8 mouse cellular contexts compared by ENCODE assay signal in the genomic region with DNA sequence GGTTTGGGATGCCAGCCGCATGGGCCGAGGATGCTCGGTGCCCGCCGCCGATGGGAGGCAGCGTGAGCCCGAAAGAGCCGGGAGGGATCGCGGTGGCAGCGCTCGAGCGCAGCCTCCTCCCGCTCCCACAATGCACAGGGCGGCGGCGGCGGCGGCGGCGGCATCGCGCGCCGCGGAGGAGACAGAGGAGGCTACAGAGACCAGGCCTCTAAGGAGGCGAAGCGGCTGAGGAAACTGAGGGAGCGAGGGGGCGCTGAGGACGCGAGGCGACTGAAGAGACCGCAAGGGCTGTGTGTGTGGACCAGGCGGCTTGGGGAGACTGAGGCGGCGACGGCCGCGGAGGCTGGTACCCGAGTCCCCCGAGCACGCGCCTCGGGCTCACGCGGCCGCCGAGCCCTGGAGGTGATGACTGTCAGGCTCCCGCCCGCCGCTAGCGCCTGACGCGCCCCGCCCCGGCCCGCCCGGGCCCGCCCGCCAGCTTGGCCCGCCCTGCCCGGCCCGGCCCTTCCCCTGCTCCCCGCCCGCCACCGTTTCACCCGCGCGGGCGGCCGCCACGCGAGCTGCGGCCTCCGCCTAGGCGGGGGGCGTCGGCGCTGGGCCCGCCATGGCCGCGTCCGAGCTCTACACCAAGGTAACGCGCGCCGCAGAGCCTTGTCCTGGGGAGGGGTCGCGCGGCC. TPM values are rescaled to one million over a fixed set of nuclear protein-coding genes. Genes with fewer than 3 reads are reported as not detected.
DNase-seq lines count a peak whose midpoint lies in the region; ATAC-seq and TF ChIP-seq lines count a peak whose summit lies in the region.

No protein-coding gene starts in this region.

- H3K9me3 ChIP-seq in hindbrain, embryonic 13.5 days: no peaks in the 10 kb centered on the region

- peak; percentile 95 for ATAC-seq in Patski
- ATAC-seq in hindbrain, embryonic 13.5 days (ENCODE audit: low FRiP score): peak; percentile 96

- H3K9ac ChIP-seq in hindbrain, embryonic 13.5 days: peak overlapping the region; percentile 98

- DNase-seq in Patski (ENCODE audit: low read depth, low spot score): peak; percentile 35
- peak; percentile 90 for DNase-seq in cerebellum, postnatal 10 days
- DNase-seq in frontal cortex, postnatal 10 days (ENCODE audit: low spot score in 2 of 2): peak; percentile 52 to 73
- peak; percentile 57 to 76 for DNase-seq in layer of hippocampus, postnatal 25 days (ENCODE audit: extremely low spot score in 1 of 2, low spot score in 1 of 2)
- DNase-seq in lung, postnatal 25 days (ENCODE audit: low spot score): peak; percentile 65
- peak; percentile 63 for DNase-seq in retina, adult 2 months (ENCODE audit: low read depth, low spot score)
- peak; percentile 78 for DNase-seq in thymus, postnatal 25 days

- peak overlapping the region; percentile 93 for H3K4me3 ChIP-seq in hindbrain, embryonic 13.5 days

- peaks cover 37% of the 10 kb centered on the region for H3K4me1 ChIP-seq in hindbrain, embryonic 13.5 days (replicated peaks)

- peak; percentile 53 for TF ChIP-seq CTCF in Patski (IDR thresholded peaks at IDR 0.05)

- H3K36me3 ChIP-seq in hindbrain, embryonic 13.5 days: no peaks in the 10 kb centered on the region

- H3K27me3 ChIP-seq in Patski: no peaks in the 10 kb centered on the region
- H3K27me3 ChIP-seq in hindbrain, embryonic 13.5 days: no peaks in the 10 kb centered on the region

- CTCF ChIA-PET in Patski (lab: Charles Lee): no interaction called here

- WGBS in hindbrain, embryonic 13.5 days: 0% methylated on average over 62 of the region's 92 CpGs

- peak overlapping the region; percentile 67 for H3K4me2 ChIP-seq in hindbrain, embryonic 13.5 days

- H3K27ac ChIP-seq in hindbrain, embryonic 13.5 days: peak overlapping the region; percentile 98

- POLR2A ChIA-PET in Patski (lab: Charles Lee): interaction anchor here (0.6 kb wide), 1 partner anchor 121 kb away, joined by 3 read pairs; no protein-coding TSS in a partner anchor

- in situ Hi-C loops in Patski (cut with MboI; ENCODE audit: low pct_unique_long_range_greater_than_20kb): loop anchor here (25.0 kb wide), 1 partner anchor 366 kb away; a partner anchor contains a TSS

RNA-seq across cellular contexts. Expression of a gene that starts 0.4 kb away (rescaled TPM):
- polyA plus RNA-seq in Patski (2021): 48.3 TPM
- 30.0 and 32.6 TPM in 2 replicates for polyA plus RNA-seq in hindbrain, embryonic 13.5 days (2015; fragmentation: Nextera tagmentation; extraction: Ambion mirVana)
- 100 to 1,000 TPM; 180 to 206 TPM for total RNA-seq in layer of hippocampus, postnatal 25 days (2021)

RNA-seq across cellular contexts. Expression of a gene that starts 33.8 kb away (rescaled TPM):
- 167 TPM for polyA plus RNA-seq in Patski (2021)
- polyA plus RNA-seq in hindbrain, embryonic 13.5 days (2015; fragmentation: Nextera tagmentation; extraction: Ambion mirVana): 247 and 248 TPM in 2 replicates
- total RNA-seq in layer of hippocampus, postnatal 25 days (2021): 100 to 1,000 TPM; 171 to 176 TPM

Comparison
In these comparisons a context has a peak if more than half of its experiments do, and no peak if none do; other contexts are left out.
1. Peak in every context shown above with its lines: DNase-seq, ATAC-seq, H3K4me3 ChIP-seq and H3K27ac ChIP-seq.
2. DNase-seq: peak in every context shown above with its lines; median percentile 90 in cerebellum, postnatal 10 days; 78 in thymus, postnatal 25 days; 66 in layer of hippocampus, postnatal 25 days; 65 in lung, postnatal 25 days; 63 in retina, adult 2 months; 62 in frontal cortex, postnatal 10 days; 35 in Patski.